Mouse (Mus musculus) olfactory bulb, adult 2 months (tissue): ENCODE measurements around the gene Cep162.

Experiments used
- CTCF ChIP-seq: fragments of 200-500 bp; IDR thresholded peaks from 2 replicates; pipeline ENCODE4 v1.5.1; 2012; ENCODE audit warnings: low read depth, mild to moderate bottlenecking, low read length, moderate library complexity; ENCODE audit not compliant: insufficient read depth
- POLR2A ChIP-seq: fragments of 200-500 bp; IDR thresholded peaks from 2 replicates; pipeline ENCODE4 v1.6.1; 2012; ENCODE audit warnings: mild to moderate bottlenecking, low read depth, low read length, moderate library complexity; ENCODE audit not compliant: insufficient read depth

GRCm38 (mm10) chr9:87144106-87144505 lies 111.2 kb downstream of the Cep162 start, which contains the start of gene Mrap2:
- TF ChIP-seq CTCF (peak; percentile 28; the same call in 1 of the 2 replicates), POLR2A (no peak)
